Mouse (Mus musculus): ENCODE measurements around the gene Iqschfp.

Gene Iqschfp

DNA sequence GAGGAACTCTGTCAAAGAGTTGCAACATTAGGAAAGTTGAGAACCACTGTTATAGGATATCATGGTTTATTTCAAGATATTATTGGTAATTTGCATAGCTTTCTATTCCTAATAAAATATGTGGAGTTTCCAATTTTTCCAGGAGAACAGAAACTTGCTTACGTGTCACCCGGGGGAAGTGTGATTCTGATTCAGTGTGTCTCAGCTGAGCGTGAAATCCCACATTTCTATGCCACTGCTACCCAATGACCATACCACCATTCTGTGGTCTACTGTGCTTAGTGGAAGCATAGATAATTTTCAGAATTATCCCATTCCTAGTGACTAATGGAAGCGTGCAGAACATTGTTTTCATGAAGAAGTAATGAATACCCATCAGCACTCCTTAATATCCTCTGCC lies 704.9 kb downstream of the Iqschfp start:
- no peak for DNase-seq (ENCODE audit: low spot score in 2 of 2)

- no peak for DNase-seq (ENCODE audit: low spot score in 2 of 2)
Observed at GRCm38 (mm10) chr3:68602891-68603290, 710.9 kb downstream of the Iqschfp start.

- no peak for DNase-seq (ENCODE audit: low spot score in 2 of 2)
Observed at GRCm38 (mm10) chr3:68604467-68604866, 712.4 kb downstream of the Iqschfp start.

DNA sequence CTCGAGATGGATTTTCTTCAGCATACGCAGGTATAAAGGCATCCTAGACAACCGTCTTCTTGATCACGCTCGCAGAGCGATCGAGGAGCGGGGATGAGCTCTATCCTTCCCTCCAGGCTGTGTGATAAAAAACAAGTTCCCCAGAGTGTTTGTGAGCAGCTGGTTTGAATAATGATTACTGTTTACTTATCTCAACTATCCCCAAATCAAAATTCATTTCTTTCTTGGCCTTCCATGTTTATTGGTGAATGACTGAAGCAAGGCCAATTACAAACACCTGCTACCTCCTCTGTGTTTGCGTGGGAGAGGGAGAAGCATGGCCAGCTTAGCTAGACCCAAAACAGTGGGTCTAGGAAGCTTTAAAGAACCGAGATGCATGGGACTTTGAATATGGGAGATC lies 712.9 kb downstream of the Iqschfp start:
- no peak for DNase-seq (ENCODE audit: low spot score in 2 of 2)

DNA sequence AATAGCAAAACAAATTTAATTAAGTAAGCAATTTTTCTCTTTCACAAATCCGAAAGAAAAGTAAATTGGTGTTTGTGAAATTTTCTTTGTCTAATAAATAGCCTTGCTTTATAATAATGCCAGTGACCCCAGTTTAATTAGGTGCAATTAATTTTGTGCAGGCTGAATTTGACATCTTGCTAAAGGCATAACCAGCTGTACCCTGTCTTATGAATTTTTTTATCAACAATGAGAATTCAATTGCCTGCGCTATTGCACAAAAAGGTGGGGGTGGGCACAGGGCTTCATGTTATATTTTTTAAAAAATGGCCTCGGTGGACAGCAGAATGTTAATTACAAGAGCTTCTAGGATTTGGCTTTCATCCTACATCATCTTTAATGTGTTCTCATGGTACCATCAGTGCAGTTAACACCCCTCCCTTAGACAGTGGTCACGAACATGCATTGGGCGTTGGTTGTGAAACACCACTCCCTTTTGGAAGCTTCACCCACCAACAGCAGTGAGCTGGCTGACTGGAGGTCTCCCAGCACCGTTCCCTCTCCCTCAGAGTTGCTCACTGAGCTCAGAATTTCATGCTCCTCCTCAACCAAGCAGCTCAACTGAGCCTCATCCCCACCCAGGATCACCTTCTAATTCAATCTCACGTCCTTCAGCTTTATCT lies 714.0 kb downstream of the Iqschfp start:
- no peak for DNase-seq (ENCODE audit: low spot score in 2 of 2)

- DNase-seq (ENCODE audit: low spot score in 2 of 2), result no peak
Observed at GRCm38 (mm10) chr3:68606730-68607129, 714.7 kb downstream of the Iqschfp start.

GRCm38 (mm10) chr3:68607336-68607735 lies 715.3 kb downstream of the Iqschfp start:
- DNase-seq (ENCODE audit: low spot score in 2 of 2), result no peak

DNA sequence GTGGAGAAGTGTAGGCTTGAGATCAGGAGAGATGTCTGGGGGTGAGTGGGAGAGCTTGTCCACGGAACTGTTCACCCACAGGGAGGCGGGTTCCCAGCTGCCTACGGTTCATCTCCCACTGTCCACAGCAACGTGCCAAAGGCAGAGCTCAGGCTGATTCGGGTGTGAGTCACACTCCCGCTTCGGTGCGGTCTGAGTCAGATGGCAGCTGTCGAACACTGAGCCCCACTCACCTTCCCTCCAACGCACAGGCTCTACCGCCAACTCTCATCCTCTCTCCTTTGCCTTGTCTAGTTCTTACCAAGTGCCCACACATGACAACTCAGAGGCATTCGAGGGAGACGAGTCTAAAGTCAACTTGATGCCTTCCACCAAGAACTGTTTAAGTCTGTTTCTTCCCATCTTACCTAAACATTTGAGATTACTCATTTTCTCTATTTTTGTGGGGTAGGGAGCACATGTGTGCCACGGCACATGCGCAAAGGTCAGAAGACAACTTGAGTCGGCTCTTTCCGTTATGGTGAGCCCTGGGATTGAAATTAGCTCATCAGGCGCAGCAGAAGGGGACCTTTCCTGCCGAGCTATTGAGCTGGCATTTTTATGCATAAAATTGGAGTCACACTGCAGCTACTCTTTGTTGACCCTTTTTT lies 716.9 kb downstream of the Iqschfp start:
- no peak for DNase-seq (ENCODE audit: low spot score in 2 of 2)

DNA sequence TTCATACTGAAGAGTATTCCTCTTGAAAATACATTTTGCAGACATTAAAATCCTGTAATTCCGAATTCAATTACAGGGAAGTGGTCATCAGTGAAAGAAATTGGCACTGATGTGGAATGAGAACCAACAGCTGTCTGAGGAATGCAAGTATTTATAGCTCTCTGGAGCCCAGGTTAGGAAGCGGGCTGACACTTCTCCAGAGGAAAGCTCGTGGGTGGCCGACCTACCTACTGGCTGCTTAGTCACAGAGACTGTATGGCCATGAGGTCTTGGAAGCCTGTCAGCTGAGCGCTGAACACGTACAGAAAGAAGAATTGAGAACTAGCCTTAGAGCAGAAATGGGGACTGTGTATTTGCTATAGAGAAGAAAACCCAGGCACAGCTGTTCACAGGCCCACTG lies 718.0 kb downstream of the Iqschfp start:
- no peak for DNase-seq (ENCODE audit: low spot score in 2 of 2)

GRCm38 (mm10) chr3:68610598-68611261 lies 718.7 kb downstream of the Iqschfp start:
- no peak for DNase-seq (ENCODE audit: low spot score in 2 of 2)

- DNase-seq (ENCODE audit: low spot score in 2 of 2), result no peak
Observed at GRCm38 (mm10) chr3:68615042-68615810, 723.2 kb downstream of the Iqschfp start.

DNA sequence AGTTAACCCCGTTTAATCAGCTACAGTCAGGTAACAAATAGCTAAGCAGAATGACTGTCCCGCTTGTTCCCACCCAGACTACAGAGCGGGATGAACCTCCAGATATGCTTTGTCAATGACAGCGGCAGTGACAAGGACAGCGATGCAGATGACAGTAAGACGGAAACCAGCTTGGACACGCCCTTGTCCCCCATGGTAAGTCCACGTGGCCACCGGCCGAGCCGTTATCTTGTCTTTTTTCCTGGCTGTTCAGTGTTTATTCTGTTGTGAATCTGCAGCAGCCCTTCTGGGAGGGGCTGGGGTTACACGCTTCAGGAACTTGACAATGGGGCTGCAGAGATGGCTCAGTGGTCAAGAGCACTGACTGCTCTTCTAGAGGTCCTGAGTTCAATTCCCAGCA lies 724.3 kb downstream of the Iqschfp start:
- no peak for DNase-seq (ENCODE audit: low spot score in 2 of 2)

DNA sequence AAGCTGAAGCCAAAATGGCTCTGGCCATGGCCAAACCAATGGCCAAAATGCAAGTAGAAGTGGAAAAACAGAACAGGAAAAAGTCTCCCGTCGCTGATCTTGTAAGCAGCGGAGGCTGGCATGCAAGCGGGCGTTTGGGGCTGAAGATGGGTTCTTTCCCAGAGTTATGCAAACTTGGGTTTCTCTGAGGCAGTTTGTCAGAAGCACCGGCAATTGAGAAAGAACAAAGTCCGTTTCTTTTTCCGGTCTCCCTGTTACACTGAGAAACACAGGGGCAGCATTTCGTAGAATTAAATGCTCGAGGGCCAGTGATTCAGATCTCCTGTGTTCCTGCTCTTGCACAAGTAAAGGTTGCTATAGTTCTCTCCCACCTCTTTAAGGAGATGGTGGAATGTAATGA lies 725.7 kb downstream of the Iqschfp start:
- no peak for DNase-seq (ENCODE audit: low spot score in 2 of 2)

DNA sequence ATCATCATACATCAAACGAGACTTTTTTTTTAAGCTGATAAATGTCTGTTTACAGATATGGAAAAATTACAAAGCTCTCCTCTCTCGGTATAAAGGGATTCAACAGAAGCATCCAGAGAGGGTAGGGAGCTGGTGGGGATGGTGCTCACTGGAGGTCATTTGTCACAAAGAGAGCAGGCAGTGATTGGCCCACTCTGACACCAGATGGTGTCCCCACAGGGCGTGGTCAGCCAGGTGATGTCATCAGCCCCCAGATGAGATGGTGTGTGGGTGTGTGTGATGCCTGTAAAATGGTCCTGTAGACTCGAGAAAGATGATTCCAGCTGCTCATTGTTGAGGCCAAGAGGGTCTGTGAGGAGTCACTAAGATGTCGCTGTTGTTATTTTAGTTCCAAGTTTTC lies 727.1 kb downstream of the Iqschfp start:
- DNase-seq (ENCODE audit: low spot score in 2 of 2), result no peak

- no peak for DNase-seq (ENCODE audit: low spot score in 2 of 2)
Observed at GRCm38 (mm10) chr3:68621971-68622370, 729.9 kb downstream of the Iqschfp start.

GRCm38 (mm10) chr3:68623036-68623435 lies 731.0 kb downstream of the Iqschfp start:
- no peak for DNase-seq (ENCODE audit: low spot score in 2 of 2)

GRCm38 (mm10) chr3:68624471-68624870 lies 732.4 kb downstream of the Iqschfp start:
- DNase-seq (ENCODE audit: low spot score in 2 of 2), result no peak

- DNase-seq (ENCODE audit: low spot score in 2 of 2), result no peak
Observed at GRCm38 (mm10) chr3:68630261-68630660, 738.2 kb downstream of the Iqschfp start.

- DNase-seq (ENCODE audit: low spot score in 2 of 2), result no peak
Observed at GRCm38 (mm10) chr3:68630821-68631220, 738.8 kb downstream of the Iqschfp start.

- no peak for DNase-seq (ENCODE audit: low spot score in 2 of 2)
Observed at GRCm38 (mm10) chr3:68632714-68633113, 740.7 kb downstream of the Iqschfp start.

DNA sequence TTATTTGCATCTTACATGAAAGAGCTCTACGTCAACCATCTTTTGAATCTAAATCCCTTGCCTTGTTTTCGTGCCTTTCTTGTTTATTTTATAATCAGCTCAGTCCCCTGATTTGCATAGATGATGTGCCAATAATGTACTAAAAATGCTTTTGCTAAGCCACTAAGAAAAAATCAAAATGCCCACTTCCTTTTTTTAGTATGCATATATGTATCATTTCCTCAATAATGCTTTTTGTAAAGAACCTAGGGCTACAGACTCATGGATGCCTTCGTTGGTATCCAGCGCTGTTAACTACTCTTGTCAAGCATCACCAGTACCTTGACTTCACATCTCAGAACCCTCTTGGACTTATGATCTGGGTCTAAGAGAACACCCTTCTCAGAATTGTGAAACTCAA lies 741.5 kb downstream of the Iqschfp start:
- DNase-seq (ENCODE audit: low spot score in 2 of 2), result no peak

DNA sequence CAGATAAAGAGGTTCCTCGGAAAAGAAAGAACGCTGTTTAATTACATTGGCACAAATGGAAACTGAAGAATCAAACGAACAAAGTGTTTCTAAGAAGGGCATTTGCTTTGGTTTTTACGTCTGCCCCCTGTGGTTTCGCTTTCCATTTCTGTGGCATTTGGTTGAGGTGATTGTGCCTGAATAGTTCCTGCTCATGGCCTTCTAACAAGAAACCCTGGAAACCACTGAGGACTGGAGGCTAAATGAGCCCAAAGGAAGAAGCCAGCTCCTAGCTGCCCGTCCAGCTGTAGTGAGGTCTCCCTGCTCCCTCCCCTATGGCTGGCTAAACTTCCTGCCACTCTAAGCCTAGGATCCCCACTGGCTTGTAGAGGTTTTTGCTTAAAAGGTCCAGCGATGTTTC lies 745.9 kb downstream of the Iqschfp start:
- no peak for DNase-seq (ENCODE audit: low spot score in 2 of 2)
